Mouse (Mus musculus) forebrain, embryonic 13.5 days (tissue): ENCODE measurements at regions not wholly inside any gene's neighbourhood (a gene's known extent, or its start where the extent isn't known, plus 50 kb on each side); places are given as distances from the start of the nearest gene placed in this dataset.

Experiments
- ATAC-seq: fragments of 200-750 bp; cut with Nextera tagmentation; 2 replicates; pipeline ENCODE4 v1.8.0; 2017
- H3K27ac ChIP-seq: fragments of 300-500 bp; sonication (generic); 2 replicates; pipeline ENCODE4 v1.5.1; 2015; ENCODE audit warnings: inconsistent platforms, mild to moderate bottlenecking, moderate library complexity
- H3K27me3 ChIP-seq: fragments of 300-500 bp; sonication (generic); 2 replicates; pipeline ENCODE4 v1.6.1; 2015; ENCODE audit warnings: mild to moderate bottlenecking, inconsistent platforms
- H3K36me3 ChIP-seq: fragments of 300-500 bp; sonication (generic); 2 replicates; pipeline ENCODE4 v1.6.1; 2015; ENCODE audit warnings: mild to moderate bottlenecking, inconsistent platforms; ENCODE audit not compliant: poor library complexity, severe bottlenecking
- H3K4me1 ChIP-seq: fragments of 300-500 bp; sonication (generic); 2 replicates; pipeline ENCODE4 v1.6.1; 2015; ENCODE audit warnings: inconsistent platforms
- H3K4me2 ChIP-seq: fragments of 300-500 bp; sonication (generic); 2 replicates; pipeline ENCODE4 v1.6.1; 2015; ENCODE audit warnings: inconsistent platforms, mild to moderate bottlenecking, moderate library complexity
- H3K4me3 ChIP-seq: fragments of 300-500 bp; sonication (generic); 2 replicates; pipeline ENCODE4 v1.5.1; 2015; ENCODE audit warnings: mild to moderate bottlenecking, inconsistent platforms
- H3K9ac ChIP-seq: fragments of 300-500 bp; sonication (generic); 2 replicates; pipeline ENCODE4 v1.6.1; 2015; ENCODE audit warnings: mild to moderate bottlenecking, inconsistent platforms
- H3K9me3 ChIP-seq: fragments of 300-500 bp; sonication (generic); replicated peaks from 2 replicates; pipeline ENCODE4 v1.6.1; 2016; ENCODE audit warnings: inconsistent platforms
- WGBS: fragments of 180-500 bp; shearing (Covaris S2); methylation state at CpG from one replicate; pipeline ENCODE4 v1.1.7; 2015; 5-methylcytosine and 5-hydroxymethylcytosine counted together

GRCm38 (mm10) chr8:127977746-127978145 is 380.7 kb upstream of the Nrp1 start:
- Histone ChIP-seq H3K4me2 (no peak overlapping the region), H3K27ac (no peak overlapping the region), H3K4me1 (peaks cover 8% of the 10 kb centered on the region), H3K27me3 (no peaks in the 10 kb centered on the region), H3K9me3 (no peaks in the 10 kb centered on the region), H3K4me3 (no peak overlapping the region), H3K9ac (no peak overlapping the region), H3K36me3 (no peaks in the 10 kb centered on the region)
- WGBS: 46% methylated on average over 2 of the region's 2 CpGs
- peak; percentile 50; the same call in 1 of the 2 replicates for ATAC-seq

- Histone ChIP-seq H3K27ac (no peak overlapping the region), H3K4me1 (peaks cover 8% of the 10 kb centered on the region), H3K4me3 (no peak overlapping the region), H3K27me3 (no peaks in the 10 kb centered on the region), H3K36me3 (no peaks in the 10 kb centered on the region), H3K4me2 (no peak overlapping the region), H3K9ac (no peak overlapping the region), H3K9me3 (no peaks in the 10 kb centered on the region)
- ATAC-seq: no peak
- WGBS: 54% methylated on average over 5 of the region's 5 CpGs
Measured at GRCm38 (mm10) chr8:127979180-127980030, 379.0 kb upstream of the Nrp1 start.

- no peaks in the 10 kb centered on the region for H3K9me3 ChIP-seq
- H3K27me3 ChIP-seq: no peaks in the 10 kb centered on the region
- no peak overlapping the region for H3K4me2 ChIP-seq
- H3K4me3 ChIP-seq: no peak overlapping the region
- no peak for ATAC-seq
- no peak overlapping the region for H3K9ac ChIP-seq
- no peak overlapping the region for H3K27ac ChIP-seq
- 88% methylated on average over 5 of the region's 5 CpGs for WGBS
- H3K36me3 ChIP-seq: no peaks in the 10 kb centered on the region
- H3K4me1 ChIP-seq: peaks cover 8% of the 10 kb centered on the region
Measured at GRCm38 (mm10) chr8:127982165-127982564, 376.2 kb upstream of the Nrp1 start.

GRCm38 (mm10) chr8:127985616-127986015 is 372.8 kb upstream of the Nrp1 start:
- H3K27me3 ChIP-seq: no peaks in the 10 kb centered on the region
- H3K9me3 ChIP-seq: no peaks in the 10 kb centered on the region
- no peaks in the 10 kb centered on the region for H3K4me1 ChIP-seq
- ATAC-seq: no peak
- no peak overlapping the region for H3K4me2 ChIP-seq
- no peak overlapping the region for H3K9ac ChIP-seq
- H3K27ac ChIP-seq: no peak overlapping the region
- no peaks in the 10 kb centered on the region for H3K36me3 ChIP-seq
- 69% methylated on average over 6 of the region's 6 CpGs for WGBS
- H3K4me3 ChIP-seq: no peak overlapping the region

GRCm38 (mm10) chr8:127988887-127989286 is 369.5 kb upstream of the Nrp1 start:
- ATAC-seq: no peak
- WGBS: 65% methylated on average over 1 of the region's 1 CpGs
- 0 out of 2 replicates have a peak, but pooled peaks cover 5% of the 10 kb centered on the region for H3K4me1 ChIP-seq

GRCm38 (mm10) chr8:127994898-127995297 is 363.5 kb upstream of the Nrp1 start:
- Histone ChIP-seq H3K27me3 (no peaks in the 10 kb centered on the region), H3K9ac (no peak overlapping the region), H3K9me3 (no peaks in the 10 kb centered on the region), H3K4me1 (0 out of 2 replicates have a peak, but pooled peaks cover 7% of the 10 kb centered on the region), H3K4me3 (no peak overlapping the region), H3K4me2 (no peak overlapping the region), H3K27ac (no peak overlapping the region), H3K36me3 (no peaks in the 10 kb centered on the region)
- 64% methylated on average over 1 of the region's 1 CpGs for WGBS
- no peak for ATAC-seq

More at GRCm38 (mm10) chr8:127988887-127989286, 369.5 kb upstream of the Nrp1 start:
- Histone ChIP-seq H3K9ac (no peak overlapping the region), H3K36me3 (no peaks in the 10 kb centered on the region), H3K27ac (no peak overlapping the region), H3K4me2 (no peak overlapping the region), H3K4me3 (no peak overlapping the region), H3K27me3 (no peaks in the 10 kb centered on the region), H3K9me3 (no peaks in the 10 kb centered on the region)

GRCm38 (mm10) chr8:127995490-127995889 is 362.9 kb upstream of the Nrp1 start:
- Histone ChIP-seq H3K36me3 (no peaks in the 10 kb centered on the region), H3K4me3 (no peak overlapping the region), H3K9me3 (no peaks in the 10 kb centered on the region), H3K4me2 (no peak overlapping the region), H3K27me3 (no peaks in the 10 kb centered on the region), H3K9ac (no peak overlapping the region), H3K27ac (no peak overlapping the region), H3K4me1 (0 out of 2 replicates have a peak, but pooled peaks cover 7% of the 10 kb centered on the region)
- ATAC-seq: no peak
- 72% methylated on average over 1 of the region's 1 CpGs for WGBS

- Histone ChIP-seq H3K36me3 (no peaks in the 10 kb centered on the region), H3K9me3 (no peaks in the 10 kb centered on the region), H3K27ac (no peak overlapping the region), H3K4me3 (no peak overlapping the region), H3K9ac (no peak overlapping the region), H3K27me3 (no peaks in the 10 kb centered on the region), H3K4me1 (peaks cover 18% of the 10 kb centered on the region), H3K4me2 (no peak overlapping the region)
- 74% methylated on average over 2 of the region's 2 CpGs for WGBS
- no peak for ATAC-seq
Measured at GRCm38 (mm10) chr8:128002386-128002785, 356.0 kb upstream of the Nrp1 start.

GRCm38 (mm10) chr8:128002806-128003205 is 355.6 kb upstream of the Nrp1 start:
- Histone ChIP-seq H3K4me2 (no peak overlapping the region), H3K9ac (no peak overlapping the region), H3K9me3 (no peaks in the 10 kb centered on the region), H3K27me3 (no peaks in the 10 kb centered on the region), H3K27ac (no peak overlapping the region), H3K4me1 (peaks cover 18% of the 10 kb centered on the region), H3K36me3 (no peaks in the 10 kb centered on the region), H3K4me3 (no peak overlapping the region)
- 88% methylated on average over 1 of the region's 1 CpGs for WGBS
- no peak for ATAC-seq

GRCm38 (mm10) chr8:128003385-128003784 is 355.0 kb upstream of the Nrp1 start:
- Histone ChIP-seq H3K9ac (no peak overlapping the region), H3K27me3 (no peaks in the 10 kb centered on the region)

GRCm38 (mm10) chr8:128003881-128004286 is 354.5 kb upstream of the Nrp1 start:
- no peak overlapping the region for H3K4me2 ChIP-seq
- ATAC-seq: peak; percentile 80
- no peak overlapping the region for H3K9ac ChIP-seq
- H3K4me3 ChIP-seq: no peak overlapping the region
- no peaks in the 10 kb centered on the region for H3K27me3 ChIP-seq
- WGBS: 27% methylated on average over 3 of the region's 3 CpGs
- H3K4me1 ChIP-seq: peaks cover 18% of the 10 kb centered on the region
- no peaks in the 10 kb centered on the region for H3K9me3 ChIP-seq
- no peak overlapping the region for H3K27ac ChIP-seq
- H3K36me3 ChIP-seq: no peaks in the 10 kb centered on the region

More at GRCm38 (mm10) chr8:128003385-128003784, 355.0 kb upstream of the Nrp1 start:
- Histone ChIP-seq H3K36me3 (no peaks in the 10 kb centered on the region), H3K4me1 (peaks cover 18% of the 10 kb centered on the region), H3K27ac (no peak overlapping the region), H3K9me3 (no peaks in the 10 kb centered on the region), H3K4me3 (no peak overlapping the region), H3K4me2 (no peak overlapping the region)
- peak; percentile 45; the same call in 1 of the 2 replicates for ATAC-seq
- WGBS: 50% methylated on average over 1 of the region's 1 CpGs

GRCm38 (mm10) chr8:128009393-128010010 is 348.9 kb upstream of the Nrp1 start:
- Histone ChIP-seq H3K4me1 (peaks cover 2% of the 10 kb centered on the region; the same call in 1 of the 2 replicates), H3K4me2 (no peak overlapping the region), H3K4me3 (no peak overlapping the region), H3K36me3 (no peaks in the 10 kb centered on the region), H3K27me3 (no peaks in the 10 kb centered on the region), H3K9me3 (no peaks in the 10 kb centered on the region), H3K9ac (no peak overlapping the region), H3K27ac (no peak overlapping the region)
- ATAC-seq: no peak
- WGBS: 91% methylated on average over 6 of the region's 6 CpGs
